In genomic region chr3:51364703-51365516, GRCm38 (mm10) we compare ENCODE assay signal across 8 mouse cellular contexts. TPM values are rescaled to one million over a fixed set of nuclear protein-coding genes. Genes with fewer than 3 reads are reported as not detected.
A peak's percentile ranks its signal among the peaks of the same experiment; 100 is the strongest.
DNase-seq lines count a peak whose midpoint lies in the region; ATAC-seq lines count a peak whose summit lies in the region.

No protein-coding gene starts in this region.

- peaks cover 6% of the 10 kb centered on the region for H3K4me1 ChIP-seq in hindbrain, embryonic 16.5 days (ENCODE audit: control insufficient read depth, insufficient read depth, low read depth, low read length)

- peak overlapping the region; percentile 47 for H3K9ac ChIP-seq in hindbrain, embryonic 16.5 days (ENCODE audit: low read depth, low read length)

- H3K27ac ChIP-seq in hindbrain, embryonic 16.5 days (ENCODE audit: low read depth, low read length) = no peak overlapping the region; the same call in 1 of the 2 replicates

- no peaks in the 10 kb centered on the region for H3K9me3 ChIP-seq in hindbrain, embryonic 16.5 days (ENCODE audit: control insufficient read depth, low read length)

- peak; percentile 95 for ATAC-seq in activated CD4-positive, CD25-positive, alpha-beta regulatory T cell, adult 4 months
- ATAC-seq in common myeloid progenitor, adult 5-6 weeks (replicated peaks; ENCODE audit: low read depth, poor library complexity, severe bottlenecking) = peak; percentile 91
- ATAC-seq in hindbrain, embryonic 16.5 days = peak; percentile 94

- no peaks in the 10 kb centered on the region for H3K36me3 ChIP-seq in hindbrain, embryonic 16.5 days (ENCODE audit: control insufficient read depth, insufficient read depth, low read length)

- DNase-seq in gastrocnemius, adult 18-20 months (ENCODE audit: low spot score) = peak; percentile 84
- DNase-seq in left cerebral cortex, adult 18-20 months (ENCODE audit: low spot score in 2 of 2) = peak; percentile 74 to 88
- peak; percentile 84 for DNase-seq in lung, postnatal 36 days
- peak; percentile 85 for DNase-seq in retina, embryonic 14.5 days (ENCODE audit: low spot score)
- peak; percentile 80 for DNase-seq in thymus, postnatal 25 days

- H3K4me3 ChIP-seq in hindbrain, embryonic 16.5 days (ENCODE audit: low read length) = peak overlapping the region; percentile 46

- H3K27me3 ChIP-seq in hindbrain, embryonic 16.5 days (replicated peaks; ENCODE audit: control insufficient read depth, insufficient read depth, low read length) = no peaks in the 10 kb centered on the region; the same call in 1 of the 2 replicates

- 7% methylated on average over 31 of the region's 31 CpGs for WGBS in hindbrain, embryonic 16.5 days

- H3K4me2 ChIP-seq in hindbrain, embryonic 16.5 days (ENCODE audit: low read length) = peak overlapping the region; percentile 90

RNA-seq across cellular contexts. Expression of gene Elf2, which starts 24.4 kb away (rescaled TPM):
- 10 to 100 TPM; 41.0 to 54.1 TPM for polyA plus RNA-seq in activated CD4-positive, CD25-positive, alpha-beta regulatory T cell, adult 4 months (2017; shearing (Covaris generic))
- 123 and 129 TPM in 2 replicates for total RNA-seq in common myeloid progenitor, adult 5-6 weeks (2017)
- 10 to 100 TPM; 38.5 to 43.6 TPM for total RNA-seq in gastrocnemius, adult 18-20 months (2021)
- polyA plus RNA-seq in hindbrain, embryonic 16.5 days (2015; fragmentation: Nextera tagmentation; extraction: Ambion mirVana) = 30.2 and 31.4 TPM in 2 replicates
- 10 to 100 TPM; 58.3 to 60.2 TPM for total RNA-seq in left cerebral cortex, adult 18-20 months (2021)

RNA-seq across cellular contexts. Expression of gene Mgarp, which starts 31.6 kb away (rescaled TPM):
- 1 to 10 TPM; 1.5 to 6.0 TPM for polyA plus RNA-seq in activated CD4-positive, CD25-positive, alpha-beta regulatory T cell, adult 4 months (2017; shearing (Covaris generic))
- total RNA-seq in common myeloid progenitor, adult 5-6 weeks (2017) = not detected in 2 replicates
- under 1 TPM in 1 of 2 experiments, not detected in 1; 0.25 TPM for total RNA-seq in gastrocnemius, adult 18-20 months (2021)
- polyA plus RNA-seq in hindbrain, embryonic 16.5 days (2015; fragmentation: Nextera tagmentation; extraction: Ambion mirVana) = 1.8 and 2.2 TPM in 2 replicates
- not detected for total RNA-seq in left cerebral cortex, adult 18-20 months (2021)

RNA-seq across cellular contexts. Expression of gene Ndufc1, which starts 43.9 kb away (rescaled TPM):
- 100 to 1,000 TPM; 213 to 287 TPM for polyA plus RNA-seq in activated CD4-positive, CD25-positive, alpha-beta regulatory T cell, adult 4 months (2017; shearing (Covaris generic))
- 22.7 and 50.2 TPM in 2 replicates for total RNA-seq in common myeloid progenitor, adult 5-6 weeks (2017)
- 1,000 to 10,000 TPM in 1 of 2 experiments, 100 to 1,000 TPM in 1; 945 to 1,002 TPM for total RNA-seq in gastrocnemius, adult 18-20 months (2021)
- 688 and 807 TPM in 2 replicates for polyA plus RNA-seq in hindbrain, embryonic 16.5 days (2015; fragmentation: Nextera tagmentation; extraction: Ambion mirVana)
- total RNA-seq in left cerebral cortex, adult 18-20 months (2021) = 100 to 1,000 TPM; 283 to 337 TPM

RNA-seq across cellular contexts. Expression of gene Naa15, which starts 50.0 kb away (rescaled TPM):
- 10 to 100 TPM; 19.8 to 36.4 TPM for polyA plus RNA-seq in activated CD4-positive, CD25-positive, alpha-beta regulatory T cell, adult 4 months (2017; shearing (Covaris generic))
- 193 and 245 TPM in 2 replicates for total RNA-seq in common myeloid progenitor, adult 5-6 weeks (2017)
- total RNA-seq in gastrocnemius, adult 18-20 months (2021) = 10 to 100 TPM; 40.4 to 47.5 TPM
- polyA plus RNA-seq in hindbrain, embryonic 16.5 days (2015; fragmentation: Nextera tagmentation; extraction: Ambion mirVana) = 32.6 and 34.5 TPM in 2 replicates
- 10 to 100 TPM; 41.6 to 51.3 TPM for total RNA-seq in left cerebral cortex, adult 18-20 months (2021)
